Mouse (Mus musculus) spleen, adult 12 weeks (tissue): Measurements from ENCODE around the gene Hrct1.

Source experiments
- DNase-seq: peaks from one replicate; pipeline ENCODE4 v3.0.0; 2022; ENCODE audit warnings: low spot score

Gene Hrct1

DNA sequence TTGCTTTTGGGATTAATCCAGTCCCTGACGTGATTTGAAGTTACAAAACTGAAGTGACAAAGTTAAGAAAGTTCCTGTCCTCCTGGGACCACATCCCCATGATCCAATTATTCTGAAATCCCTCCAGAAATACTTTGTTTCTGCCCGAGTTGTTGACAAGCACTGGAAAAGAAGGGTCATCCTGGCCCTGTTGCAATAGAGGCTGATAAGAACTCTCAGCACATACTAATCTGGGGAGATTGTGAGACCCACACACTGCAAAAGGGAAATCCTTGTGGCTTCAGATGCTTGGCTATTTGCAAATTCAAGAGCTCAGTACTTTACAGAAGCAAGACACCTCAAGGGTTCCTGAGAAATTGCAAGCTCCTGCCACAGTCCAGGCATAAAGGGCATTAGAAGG, 45.3 kb downstream of the Hrct1 start:
- DNase-seq, result no peak
